Mouse (Mus musculus) kidney, postnatal 10 days (tissue): Measurements from ENCODE around the gene Ces2g.

Experiments
- DNase-seq: peaks from one replicate; pipeline ENCODE4 v3.0.0; 2021; ENCODE audit warnings: mixed read lengths

Ces2g gene

DNA sequence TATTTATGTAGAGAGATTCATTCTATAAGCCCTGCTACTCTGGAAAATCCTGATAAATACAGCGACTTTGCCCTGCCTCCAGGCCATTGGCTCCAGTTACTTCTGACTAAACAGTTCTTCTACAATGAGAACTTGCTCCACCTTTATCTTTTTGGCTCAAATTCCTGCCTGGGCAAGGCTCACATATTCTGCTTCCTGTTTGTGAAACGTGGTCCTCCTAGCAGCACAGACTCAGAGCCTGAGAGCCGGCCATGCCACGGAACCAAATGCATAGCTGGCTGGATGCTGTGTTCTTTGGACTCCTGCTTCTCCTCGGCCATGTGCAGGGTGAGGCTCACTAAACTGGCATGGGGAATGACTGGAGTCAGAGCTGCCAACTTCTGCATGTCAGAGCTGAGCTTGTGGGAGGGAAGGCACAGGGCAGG is at the start of gene Ces2g:
Ces2g (plus strand) TSS at position 182 of the 425 bp plus-strand sequence.
- DNase-seq = peak; percentile 17

DNA sequence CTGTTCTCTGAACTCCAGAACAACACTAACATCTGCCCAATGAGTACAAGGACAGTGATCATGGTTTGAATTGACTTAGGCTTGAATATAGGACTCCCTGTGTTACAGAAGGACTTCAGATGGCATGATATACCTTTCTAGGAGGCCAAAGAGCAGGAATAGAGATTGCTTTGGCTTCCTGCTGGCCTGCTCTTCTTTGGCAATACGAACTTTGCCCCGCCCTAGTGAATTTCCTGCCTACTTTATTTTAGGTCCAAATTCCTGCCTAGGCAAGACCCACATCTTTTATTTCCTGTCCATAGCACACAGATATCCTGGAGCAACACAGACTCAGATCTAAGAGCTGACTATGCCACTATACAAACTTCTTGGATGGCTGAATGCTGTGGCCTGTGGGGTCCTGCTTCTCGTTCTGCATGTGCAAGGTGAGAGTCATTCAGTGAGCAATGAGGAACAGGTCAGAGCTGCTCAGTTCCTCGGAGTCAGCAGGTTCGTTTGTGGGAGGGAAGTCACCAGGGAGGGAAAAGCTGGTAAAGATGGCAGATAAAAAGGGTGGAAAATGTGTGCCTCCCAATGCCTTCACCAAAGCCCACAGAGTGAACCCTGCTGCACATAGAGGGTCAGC is 35.4 kb upstream of the Ces2g start, which contains the start of gene Ces2e:
Ces2e (plus strand) TSS at position 289 of the 625 bp plus-strand sequence.
- peak; percentile 33 for DNase-seq

GRCm38 (mm10) chr8:104927301-104927700 is 34.2 kb upstream of the Ces2g start:
- DNase-seq = no peak

DNA sequence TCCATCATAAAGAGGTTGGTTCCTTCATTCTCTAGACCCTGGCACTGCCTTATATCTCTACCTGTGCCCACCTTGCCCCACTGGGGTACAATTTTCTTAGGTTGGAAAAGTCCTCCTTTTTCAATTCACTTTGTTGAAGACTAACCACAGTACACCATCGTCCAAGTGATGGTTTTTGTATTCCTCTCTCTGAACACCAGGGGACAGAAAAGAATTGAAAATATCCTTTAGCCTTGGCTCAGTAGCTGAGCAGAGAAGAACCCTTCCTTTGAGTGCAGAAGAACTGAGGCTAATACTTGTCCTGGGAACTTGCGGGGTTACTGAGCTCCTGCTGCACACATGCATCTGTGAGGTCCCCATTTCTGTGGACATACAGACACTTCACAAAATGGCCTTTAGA is 16.9 kb upstream of the Ces2g start:
- no peak for DNase-seq

- no peak for DNase-seq
These were observed 14.5 kb upstream of the Ces2g start, which contains the start of gene Ces2f for GRCm38 (mm10) chr8:104947056-104947455. Gene Ces2f, plus strand, starts transcription at chr8:104947356.

- DNase-seq = peak; percentile 11
These were observed 12.5 kb upstream of the Ces2g start for GRCm38 (mm10) chr8:104949031-104949430.

- no peak for DNase-seq
These were observed 847 bp downstream of the Ces2g start for GRCm38 (mm10) chr8:104962229-104962901.

- DNase-seq = no peak
These were observed 1.9 kb downstream of the Ces2g start for GRCm38 (mm10) chr8:104963375-104963894.

- DNase-seq = no peak
These were observed 22.6 kb downstream of the Ces2g start for GRCm38 (mm10) chr8:104984126-104984525.

DNA sequence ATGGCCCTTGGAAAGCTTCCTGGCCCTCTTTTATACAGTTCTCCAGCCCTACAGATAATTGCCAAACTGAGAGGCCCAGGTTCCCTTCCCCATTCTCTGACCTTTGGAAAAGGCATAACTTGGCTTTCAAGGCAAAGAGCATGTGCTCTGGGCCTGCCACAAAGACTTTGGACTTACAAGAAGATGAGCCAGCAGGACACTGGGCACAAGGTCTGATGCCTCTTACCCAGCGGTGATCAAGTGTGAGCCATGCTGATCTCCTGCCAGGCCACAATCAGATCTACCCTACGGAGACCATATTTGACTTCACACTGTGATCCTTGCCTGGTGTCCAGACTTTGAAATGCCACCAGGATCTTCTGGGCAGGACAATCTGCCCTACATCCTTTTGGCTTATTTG is 23.4 kb downstream of the Ces2g start:
- DNase-seq = peak; percentile 49

DNA sequence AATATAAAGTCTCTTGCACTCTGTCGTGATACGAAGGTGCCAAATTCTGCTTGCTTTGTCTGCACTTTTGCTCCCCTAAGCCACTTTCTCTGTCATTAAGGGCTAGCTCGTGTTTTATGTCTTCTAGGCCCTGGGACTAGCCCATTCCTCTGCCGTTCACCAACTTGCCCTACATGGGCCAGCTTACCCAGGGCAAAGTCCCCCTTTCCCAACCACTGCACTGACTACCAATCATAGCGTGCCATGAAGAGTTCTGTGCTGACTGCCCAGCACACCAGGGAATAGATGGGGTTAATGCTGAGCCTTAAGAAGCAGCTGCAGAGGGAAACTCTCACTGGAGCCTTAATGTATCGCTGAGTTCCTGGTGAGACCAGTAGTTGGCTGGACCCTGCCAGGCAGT is 36.7 kb downstream of the Ces2g start:
- DNase-seq = no peak

DNA sequence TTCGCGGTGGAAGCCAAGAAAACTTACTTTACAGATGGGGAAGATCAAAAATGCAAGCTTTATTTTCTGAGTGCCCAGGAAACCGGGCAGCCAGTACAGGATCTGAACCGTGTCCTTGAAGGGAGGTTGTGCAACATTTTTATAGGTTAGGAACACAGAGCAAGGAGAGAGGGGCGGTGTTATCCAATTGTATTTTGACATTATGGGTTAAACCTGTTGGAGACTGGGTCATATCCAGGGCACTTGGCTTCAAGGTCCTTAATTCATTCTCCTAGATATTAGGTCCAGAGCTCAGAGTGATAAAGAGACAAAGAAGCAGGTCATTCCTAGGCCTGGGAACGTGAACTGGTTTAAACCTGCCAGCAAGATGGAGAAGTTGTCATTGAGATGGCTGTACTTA is 37.7 kb downstream of the Ces2g start:
- no peak for DNase-seq

DNA sequence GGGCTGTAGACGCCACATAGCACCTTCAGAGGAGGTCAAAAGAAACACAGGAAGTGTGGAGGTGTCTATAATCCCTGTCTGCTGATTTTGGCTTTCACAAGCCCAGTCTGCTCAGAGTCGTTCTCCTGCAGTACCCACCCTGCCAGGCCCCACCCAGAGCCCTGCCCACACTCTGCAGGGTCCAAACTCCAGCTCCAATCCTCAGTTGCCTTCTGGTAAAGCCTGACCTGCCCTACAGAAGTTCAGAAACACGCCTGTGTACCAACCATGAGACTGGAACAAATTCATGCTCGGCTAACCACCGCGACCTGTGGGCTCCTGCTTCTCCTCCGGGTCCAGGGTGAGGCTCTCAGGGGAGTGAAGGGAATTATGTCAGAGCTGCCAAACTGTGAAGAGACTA is 39.1 kb downstream of the Ces2g start, which contains the start of gene Ces2h:
Ces2h (plus strand) TSS at position 268 of the 400 bp plus-strand sequence.
- DNase-seq = peak; percentile 64

- DNase-seq = peak; percentile 9
These were observed 48.5 kb downstream of the Ces2g start for GRCm38 (mm10) chr8:105010000-105010399.

- DNase-seq = peak; percentile 17
These were observed 49.6 kb downstream of the Ces2g start for GRCm38 (mm10) chr8:105011136-105011535.

- DNase-seq = no peak
These were observed 52.9 kb downstream of the Ces2g start for GRCm38 (mm10) chr8:105014391-105014790.
